Mouse (Mus musculus): ENCODE data around the gene Tmcc3.

- TF ChIP-seq CTCF (conservative IDR thresholded peaks at IDR 0.05; ENCODE audit: low read length) (no peak), NANOG (IDR thresholded peaks at IDR 0.05; ENCODE audit: borderline replicate concordance, low read length) (no peak), POU5F1 (IDR thresholded peaks at IDR 0.05; ENCODE audit: borderline replicate concordance, low read length) (no peak)
Observed at GRCm38 (mm10) chr10:94449676-94450075, 137.9 kb downstream of the Tmcc3 start.
